Mouse (Mus musculus) neural tube, embryonic 13.5 days (tissue): Measurements from ENCODE around the gene Lingo1. TPM values are rescaled to one million over a fixed set of nuclear protein-coding genes. Genes with fewer than 3 reads are reported as not detected.

Experiments
- ATAC-seq: fragments of 200-750 bp; cut with Nextera tagmentation; 2 replicates; pipeline ENCODE4 v1.8.0; 2017; ENCODE audit warnings: low read depth, mild to moderate bottlenecking, moderate TSS enrichment, moderate library complexity
- H3K27ac ChIP-seq: fragments of 300-500 bp; sonication (generic); replicated peaks from 2 replicates; pipeline ENCODE4 v1.5.1; 2015; ENCODE audit warnings: moderate library complexity, mild to moderate bottlenecking, inconsistent platforms
- H3K27me3 ChIP-seq: fragments of 300-500 bp; sonication (generic); 2 replicates; pipeline ENCODE4 v1.6.1; 2015; ENCODE audit warnings: mild to moderate bottlenecking, inconsistent platforms
- H3K36me3 ChIP-seq: fragments of 300-500 bp; sonication (generic); 2 replicates; pipeline ENCODE4 v1.6.1; 2015; ENCODE audit warnings: mild to moderate bottlenecking, inconsistent platforms
- H3K4me1 ChIP-seq: fragments of 300-500 bp; sonication (generic); replicated peaks from 2 replicates; pipeline ENCODE4 v1.6.1; 2015; ENCODE audit warnings: inconsistent platforms
- H3K4me2 ChIP-seq: fragments of 300-500 bp; sonication (generic); 2 replicates; pipeline ENCODE4 v1.6.1; 2015; ENCODE audit warnings: inconsistent platforms, mild to moderate bottlenecking, moderate library complexity
- H3K4me3 ChIP-seq: fragments of 300-500 bp; sonication (generic); 2 replicates; pipeline ENCODE4 v1.5.1; 2015; ENCODE audit warnings: mild to moderate bottlenecking, inconsistent platforms
- H3K9ac ChIP-seq: fragments of 300-500 bp; sonication (generic); 2 replicates; pipeline ENCODE4 v1.6.1; 2015; ENCODE audit warnings: moderate library complexity, mild to moderate bottlenecking, inconsistent platforms
- H3K9me3 ChIP-seq: fragments of 300-500 bp; sonication (generic); 2 replicates; pipeline ENCODE4 v1.6.1; 2016; ENCODE audit warnings: inconsistent platforms
- WGBS: fragments of 180-500 bp; shearing (Covaris S2); methylation state at CpG from one replicate; pipeline ENCODE4 v1.1.7; 2015; 5-methylcytosine and 5-hydroxymethylcytosine counted together
- polyA plus RNA-seq: library from polyadenylated mRNA; unstranded; fragments of >200 nt; fragmentation: Nextera tagmentation; extraction: Ambion mirVana; gene quantifications from 2 replicates; pipeline ENCODE4 v1.2.1, GENCODE M21; 2015

Gene Lingo1
- polyA plus RNA-seq, 1 experiment from 2014 or later, result 59.4 TPM

- Histone ChIP-seq H3K36me3 (no peaks in the 10 kb centered on the region), H3K27ac (no peak overlapping the region), H3K4me1 (peaks cover 24% of the 10 kb centered on the region), H3K9me3 (no peaks in the 10 kb centered on the region), H3K27me3 (no peaks in the 10 kb centered on the region), H3K4me2 (no peak overlapping the region), H3K4me3 (no peak overlapping the region), H3K9ac (no peak overlapping the region)
- no peak for ATAC-seq
- WGBS, result 88% methylated on average over 1 of the region's 1 CpGs
Measured at GRCm38 (mm10) chr9:56714391-56714790, 81.9 kb downstream of the Lingo1 start.

GRCm38 (mm10) chr9:56712667-56713369 is 83.5 kb downstream of the Lingo1 start:
- WGBS, result 75% methylated on average over 14 of the region's 14 CpGs
- Histone ChIP-seq H3K36me3 (no peaks in the 10 kb centered on the region), H3K4me3 (no peak overlapping the region), H3K9me3 (no peaks in the 10 kb centered on the region), H3K27me3 (no peaks in the 10 kb centered on the region), H3K4me1 (peaks cover 28% of the 10 kb centered on the region), H3K27ac (no peak overlapping the region), H3K9ac (no peak overlapping the region), H3K4me2 (no peak overlapping the region)
- no peak; the same call in 1 of the 2 replicates for ATAC-seq

DNA sequence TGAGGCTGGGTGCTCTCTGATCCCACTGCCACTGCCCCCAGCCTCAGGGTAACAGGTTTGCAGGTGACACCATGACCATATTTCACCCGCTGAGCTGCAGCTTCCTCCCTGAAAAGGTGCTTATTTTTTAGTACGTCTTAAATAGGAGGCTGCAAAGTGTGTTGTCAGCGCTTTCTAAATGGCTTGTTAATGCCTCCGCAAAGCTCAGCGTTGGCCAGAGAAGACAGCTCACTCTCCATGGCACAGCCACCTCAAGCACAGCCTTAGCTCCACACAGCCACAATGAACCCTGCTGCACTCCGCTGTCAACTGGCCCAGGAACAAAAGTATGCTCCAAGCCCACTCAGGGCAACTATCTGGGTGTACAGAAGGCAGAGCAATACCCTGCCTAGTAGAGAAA is 85.3 kb downstream of the Lingo1 start:
- no peaks in the 10 kb centered on the region for H3K27me3 ChIP-seq
- no peaks in the 10 kb centered on the region for H3K36me3 ChIP-seq
- peaks cover 44% of the 10 kb centered on the region for H3K4me1 ChIP-seq
- no peak overlapping the region for H3K27ac ChIP-seq
- H3K4me3 ChIP-seq, result no peak overlapping the region
- WGBS, result 68% methylated on average over 6 of the region's 6 CpGs
- H3K9me3 ChIP-seq, result no peaks in the 10 kb centered on the region
- no peak for ATAC-seq
- H3K9ac ChIP-seq, result no peak overlapping the region
- H3K4me2 ChIP-seq, result no peak overlapping the region

- WGBS, result 29% methylated on average over 15 of the region's 15 CpGs
- peak overlapping the region; percentile 76 for H3K27ac ChIP-seq
- H3K4me2 ChIP-seq, result 0 out of 2 replicates have a peak overlapping the region, but pooled peaks have one; percentile 3
- H3K4me3 ChIP-seq, result no peak overlapping the region
- peaks cover 46% of the 10 kb centered on the region for H3K4me1 ChIP-seq
- no peak overlapping the region for H3K9ac ChIP-seq
- peaks cover 3% of the 10 kb centered on the region; the same call in 1 of the 2 replicates for H3K27me3 ChIP-seq
- H3K9me3 ChIP-seq, result no peaks in the 10 kb centered on the region
- H3K36me3 ChIP-seq, result no peaks in the 10 kb centered on the region
- ATAC-seq, result peak; percentile 62
Measured at GRCm38 (mm10) chr9:56706482-56707085, 89.7 kb downstream of the Lingo1 start.

GRCm38 (mm10) chr9:56701394-56701793 is 94.9 kb downstream of the Lingo1 start:
- 81% methylated on average over 3 of the region's 3 CpGs for WGBS
- no peak overlapping the region for H3K9ac ChIP-seq
- no peak overlapping the region for H3K4me2 ChIP-seq
- peaks cover 3% of the 10 kb centered on the region; the same call in 1 of the 2 replicates for H3K27me3 ChIP-seq
- H3K4me3 ChIP-seq, result no peak overlapping the region
- H3K27ac ChIP-seq, result peak overlapping the region; percentile 33; the same call in 1 of the 2 replicates
- H3K36me3 ChIP-seq, result no peaks in the 10 kb centered on the region
- H3K9me3 ChIP-seq, result no peaks in the 10 kb centered on the region
- ATAC-seq, result peak; percentile 28; the same call in 1 of the 2 replicates
- peaks cover 21% of the 10 kb centered on the region for H3K4me1 ChIP-seq

- Histone ChIP-seq H3K9me3 (no peaks in the 10 kb centered on the region), H3K36me3 (no peaks in the 10 kb centered on the region), H3K27me3 (peaks cover 3% of the 10 kb centered on the region; the same call in 1 of the 2 replicates), H3K4me1 (peaks cover 15% of the 10 kb centered on the region), H3K9ac (no peak overlapping the region), H3K27ac (peak overlapping the region; percentile 33; the same call in 1 of the 2 replicates), H3K4me3 (no peak overlapping the region), H3K4me2 (no peak overlapping the region)
- 59% methylated on average over 8 of the region's 8 CpGs for WGBS
- 0 out of 2 replicates have a peak, but pooled peaks have one; percentile 9 for ATAC-seq
Measured at GRCm38 (mm10) chr9:56700866-56701265, 95.4 kb downstream of the Lingo1 start.

- Histone ChIP-seq H3K9me3 (no peaks in the 10 kb centered on the region), H3K4me1 (peaks cover 13% of the 10 kb centered on the region), H3K4me2 (no peak overlapping the region), H3K27me3 (peaks cover 3% of the 10 kb centered on the region; the same call in 1 of the 2 replicates), H3K36me3 (no peaks in the 10 kb centered on the region), H3K4me3 (no peak overlapping the region), H3K9ac (no peak overlapping the region), H3K27ac (no peak overlapping the region)
- WGBS, result 84% methylated on average over 7 of the region's 7 CpGs
- ATAC-seq, result no peak
Measured at GRCm38 (mm10) chr9:56698715-56699370, 97.4 kb downstream of the Lingo1 start.

- 86% methylated on average over 3 of the region's 3 CpGs for WGBS
- H3K9ac ChIP-seq, result no peak overlapping the region
Measured at GRCm38 (mm10) chr9:56694079-56694478, 102.2 kb downstream of the Lingo1 start.

GRCm38 (mm10) chr9:56691226-56691625 is 105.0 kb downstream of the Lingo1 start:
- no peak overlapping the region for H3K9ac ChIP-seq
- H3K4me3 ChIP-seq, result no peak overlapping the region
- WGBS, result 71% methylated on average over 3 of the region's 3 CpGs
- ATAC-seq, result no peak
- H3K27ac ChIP-seq, result no peak overlapping the region
- H3K36me3 ChIP-seq, result no peaks in the 10 kb centered on the region
- H3K9me3 ChIP-seq, result no peaks in the 10 kb centered on the region
- no peak overlapping the region for H3K4me2 ChIP-seq
- H3K4me1 ChIP-seq, result peaks cover 20% of the 10 kb centered on the region
- no peaks in the 10 kb centered on the region for H3K27me3 ChIP-seq

More at GRCm38 (mm10) chr9:56694079-56694478, 102.2 kb downstream of the Lingo1 start:
- no peak overlapping the region for H3K4me2 ChIP-seq
- H3K36me3 ChIP-seq, result no peaks in the 10 kb centered on the region
- H3K27me3 ChIP-seq, result no peaks in the 10 kb centered on the region
- no peak overlapping the region for H3K4me3 ChIP-seq
- no peak overlapping the region for H3K27ac ChIP-seq
- no peak for ATAC-seq
- H3K4me1 ChIP-seq, result peaks cover 6% of the 10 kb centered on the region
- no peaks in the 10 kb centered on the region for H3K9me3 ChIP-seq

- no peak overlapping the region for H3K27ac ChIP-seq
- ATAC-seq, result no peak
- H3K9me3 ChIP-seq, result no peaks in the 10 kb centered on the region
- H3K27me3 ChIP-seq, result no peaks in the 10 kb centered on the region
- H3K4me2 ChIP-seq, result no peak overlapping the region
- H3K36me3 ChIP-seq, result no peaks in the 10 kb centered on the region
- no peak overlapping the region for H3K9ac ChIP-seq
- no peak overlapping the region for H3K4me3 ChIP-seq
- WGBS, result 62% methylated on average over 1 of the region's 1 CpGs
- H3K4me1 ChIP-seq, result peaks cover 23% of the 10 kb centered on the region
Measured at GRCm38 (mm10) chr9:56690679-56691078, 105.6 kb downstream of the Lingo1 start.

DNA sequence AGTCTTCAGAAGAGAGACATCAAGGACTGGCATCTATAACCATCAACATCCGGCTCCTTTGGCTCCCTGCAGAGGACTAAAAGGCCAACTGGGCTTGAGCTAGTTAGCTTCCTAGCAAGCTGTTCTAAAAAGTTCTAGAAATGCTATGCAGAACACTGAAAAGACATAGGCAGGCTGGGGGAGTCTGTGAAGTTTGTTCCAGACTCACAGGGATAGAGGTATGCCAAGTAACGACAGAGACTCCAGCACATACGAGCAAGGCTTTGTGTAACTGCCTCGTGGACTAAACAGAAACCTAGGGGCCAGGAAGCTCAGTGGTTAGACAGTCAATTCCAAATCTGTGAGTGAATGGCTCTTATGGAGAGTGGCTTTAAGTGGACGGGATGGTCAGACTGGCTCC is 108.8 kb downstream of the Lingo1 start:
- Histone ChIP-seq H3K27ac (no peak overlapping the region), H3K4me3 (no peak overlapping the region), H3K36me3 (no peaks in the 10 kb centered on the region), H3K9me3 (no peaks in the 10 kb centered on the region), H3K4me2 (no peak overlapping the region), H3K27me3 (no peaks in the 10 kb centered on the region), H3K4me1 (peaks cover 36% of the 10 kb centered on the region), H3K9ac (no peak overlapping the region)
- WGBS, result 79% methylated on average over 5 of the region's 5 CpGs
- no peak for ATAC-seq

DNA sequence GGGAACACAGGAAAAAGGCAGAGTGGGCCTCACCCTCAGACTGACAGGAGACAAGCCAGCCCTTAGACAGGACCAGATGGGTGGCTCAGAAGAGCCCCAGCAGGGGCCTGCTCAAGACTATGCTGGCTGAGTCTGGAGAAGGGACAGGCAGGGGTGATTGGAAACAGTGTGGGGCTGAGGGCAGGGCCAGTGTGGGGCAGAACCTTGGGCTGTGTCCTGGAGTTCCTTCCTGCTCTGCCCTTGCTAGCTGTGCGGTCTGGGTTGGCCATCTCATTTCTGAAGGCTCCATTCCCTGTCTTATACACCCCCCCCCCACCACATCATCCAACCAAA is 109.2 kb downstream of the Lingo1 start:
- ATAC-seq, result peak; percentile 52; the same call in 1 of the 2 replicates
- WGBS, result 71% methylated on average over 1 of the region's 1 CpGs
- H3K4me2 ChIP-seq, result no peak overlapping the region
- peaks cover 36% of the 10 kb centered on the region for H3K4me1 ChIP-seq
- no peaks in the 10 kb centered on the region for H3K27me3 ChIP-seq
- peak overlapping the region; percentile 48 for H3K9ac ChIP-seq
- no peaks in the 10 kb centered on the region for H3K36me3 ChIP-seq
- peak overlapping the region; percentile 49 for H3K27ac ChIP-seq
- no peak overlapping the region for H3K4me3 ChIP-seq
- H3K9me3 ChIP-seq, result no peaks in the 10 kb centered on the region
